Mouse (Mus musculus): ENCODE data around the gene Atpaf1.

Atpaf1 gene

GRCm38 (mm10) chr4:115850111-115850510 is 65.5 kb downstream of the Atpaf1 start:
- peak; percentile 41 for DNase-seq

GRCm38 (mm10) chr4:115850631-115851030 is 66.0 kb downstream of the Atpaf1 start:
- DNase-seq = no peak

DNA sequence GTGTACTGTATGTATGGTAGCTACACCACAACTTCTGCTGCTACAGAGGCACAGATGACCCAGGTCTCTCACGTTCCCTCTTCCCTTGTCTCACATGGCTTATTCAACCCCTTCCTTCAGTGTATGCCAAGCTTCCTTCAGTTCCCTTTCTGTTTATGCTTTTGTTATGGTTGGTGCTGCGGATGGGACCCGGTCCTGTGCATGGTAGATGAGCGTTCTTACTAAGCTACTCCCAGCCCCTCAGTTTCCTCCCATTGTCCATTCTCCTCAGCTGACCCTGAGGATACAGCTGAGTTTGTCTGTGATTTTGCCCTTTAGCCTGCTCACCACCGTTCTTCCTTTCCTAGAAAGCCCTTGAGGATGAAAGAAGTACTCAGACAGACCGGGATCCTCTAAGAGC is 67.0 kb downstream of the Atpaf1 start:
- peak; percentile 67 for DNase-seq

DNA sequence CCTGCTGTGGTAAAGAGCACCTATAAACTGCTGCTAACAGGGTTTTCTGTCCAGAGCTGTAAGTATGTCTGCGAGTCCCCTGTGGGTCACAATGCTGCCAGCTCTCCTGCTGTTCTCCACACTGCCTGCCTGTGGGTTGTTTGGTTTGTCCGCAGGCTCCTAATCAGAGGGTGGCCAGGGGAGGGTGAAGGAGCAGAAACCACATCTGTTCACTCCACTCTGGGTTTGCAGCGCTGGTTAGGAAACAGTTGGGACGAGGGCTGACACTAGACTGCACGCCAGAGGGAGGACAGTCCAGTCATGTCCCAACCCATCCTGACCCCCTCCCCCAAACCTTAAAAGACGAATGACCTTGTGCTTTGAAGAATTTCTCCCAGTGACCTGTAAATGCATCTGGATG is 70.5 kb downstream of the Atpaf1 start:
- no peak for DNase-seq

DNA sequence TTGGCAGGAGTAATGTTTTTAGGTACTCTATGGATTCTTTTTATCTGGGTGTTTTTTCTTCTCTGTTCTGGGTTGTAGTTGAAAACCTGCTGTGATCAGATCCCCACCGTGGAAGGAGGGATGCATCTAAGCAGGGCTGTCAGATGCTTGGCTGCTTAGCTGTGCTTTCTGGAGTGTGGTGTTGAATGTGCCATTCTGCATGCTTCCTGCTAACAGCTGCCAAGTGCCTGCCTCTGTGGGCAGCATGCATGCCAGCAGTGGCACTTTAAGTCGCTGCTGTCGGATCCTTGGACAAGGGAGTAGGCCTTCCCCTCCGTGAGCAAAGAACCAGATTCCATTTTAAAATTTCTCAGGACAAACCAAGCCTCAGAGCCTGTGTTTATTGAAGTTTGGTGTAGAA is 71.0 kb downstream of the Atpaf1 start:
- DNase-seq = no peak

- no peak for DNase-seq
Observed at GRCm38 (mm10) chr4:115856282-115856681, 71.7 kb downstream of the Atpaf1 start.

DNA sequence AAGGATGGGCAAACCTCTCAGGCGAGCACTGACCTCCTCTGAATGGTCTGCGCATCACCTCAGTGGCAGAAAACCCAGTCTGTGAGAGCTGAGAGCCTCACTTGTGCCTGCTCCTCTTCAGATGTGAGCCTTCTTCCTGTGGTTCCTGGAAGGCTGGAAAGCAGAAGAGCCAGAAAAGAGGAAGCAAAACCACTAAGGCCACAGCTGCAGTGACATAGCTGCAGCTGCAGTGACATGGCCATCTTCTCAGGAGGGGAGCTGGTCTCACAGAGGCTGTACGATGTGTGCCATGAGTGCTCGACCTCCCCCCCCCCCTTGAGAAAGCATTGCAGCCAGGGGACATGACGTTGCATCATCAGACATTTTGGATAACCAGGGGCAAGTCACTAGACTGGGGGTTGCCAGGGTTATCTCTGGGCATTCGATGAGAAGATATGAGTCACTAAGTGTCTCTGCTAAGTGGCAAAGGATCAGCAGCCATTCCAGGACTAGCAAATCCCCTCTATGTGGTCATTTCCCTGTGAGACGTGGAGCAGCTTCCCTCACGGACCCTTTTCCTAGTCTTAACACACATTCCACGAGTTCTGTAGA is 72.8 kb downstream of the Atpaf1 start:
- DNase-seq = peak; percentile 46

DNA sequence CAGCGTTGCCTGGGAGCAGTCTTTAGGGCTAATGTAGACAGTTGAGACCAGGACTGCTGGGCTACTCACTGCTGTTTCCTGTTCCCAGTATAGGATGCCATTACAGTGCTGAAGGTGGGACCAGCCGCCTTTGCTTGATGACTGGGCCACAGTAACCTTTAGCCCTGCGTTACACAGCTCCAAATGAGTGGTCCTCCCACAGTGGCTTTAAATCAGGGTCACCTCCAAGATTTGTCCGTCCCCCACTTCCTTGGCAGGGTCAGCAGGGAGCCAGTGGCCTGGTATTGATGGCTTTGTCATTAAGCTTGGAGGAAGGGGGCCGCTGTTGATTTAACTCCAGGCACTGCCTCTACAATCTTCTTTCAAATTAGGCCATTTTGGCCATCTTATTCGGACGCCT is 78.7 kb downstream of the Atpaf1 start:
- no peak for DNase-seq

DNA sequence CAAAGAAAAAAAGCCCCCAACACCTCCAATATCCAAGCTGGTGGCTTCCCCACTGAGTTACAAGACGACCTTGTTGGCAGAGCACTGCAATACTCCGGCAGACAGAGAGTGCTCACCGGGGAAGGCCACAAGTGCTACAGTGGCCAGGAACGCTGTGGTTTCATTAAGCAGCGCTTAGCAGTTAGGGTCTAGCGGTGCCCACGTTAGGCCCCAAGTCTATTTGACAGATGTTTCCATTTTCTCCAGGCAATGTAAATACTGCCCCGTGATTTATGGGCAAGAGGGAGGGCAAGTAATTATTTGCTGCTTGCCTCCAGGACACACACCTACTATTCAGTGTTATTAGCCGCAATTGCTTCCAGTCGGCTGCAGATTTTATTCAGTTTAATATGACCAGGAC is 79.3 kb downstream of the Atpaf1 start:
- no peak for DNase-seq

Data from lung, postnatal 36 days (tissue).